Mouse (Mus musculus): ENCODE data around the gene Hltf. TPM values are rescaled to one million over a fixed set of nuclear protein-coding genes. Genes with fewer than 3 reads are reported as not detected.

Hltf gene
- total RNA-seq, 2 experiments from 2014 or later: 20.9 to 22.5 TPM

DNA sequence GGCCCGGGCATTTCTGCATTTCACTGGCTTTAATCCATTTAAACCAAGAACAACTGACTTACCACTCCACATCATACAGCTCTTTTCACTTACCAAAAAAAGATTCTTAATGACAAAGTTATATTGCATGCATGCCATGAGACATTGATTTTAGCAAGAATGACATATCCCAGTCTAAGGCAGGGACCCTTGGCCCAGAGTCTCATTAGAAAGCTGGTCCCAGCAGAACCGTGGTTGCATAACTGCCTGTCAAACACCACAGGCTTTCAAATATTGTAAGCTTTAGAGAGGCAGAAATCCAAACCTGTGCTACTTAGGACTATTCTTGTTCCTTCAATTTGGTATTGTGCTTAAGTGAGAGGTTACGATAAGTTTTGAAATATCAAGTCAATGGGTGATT, 86.1 kb downstream of the Hltf start:
- no peak for DNase-seq (ENCODE audit: extremely low spot score in 1 of 2, low spot score in 1 of 2)

DNA sequence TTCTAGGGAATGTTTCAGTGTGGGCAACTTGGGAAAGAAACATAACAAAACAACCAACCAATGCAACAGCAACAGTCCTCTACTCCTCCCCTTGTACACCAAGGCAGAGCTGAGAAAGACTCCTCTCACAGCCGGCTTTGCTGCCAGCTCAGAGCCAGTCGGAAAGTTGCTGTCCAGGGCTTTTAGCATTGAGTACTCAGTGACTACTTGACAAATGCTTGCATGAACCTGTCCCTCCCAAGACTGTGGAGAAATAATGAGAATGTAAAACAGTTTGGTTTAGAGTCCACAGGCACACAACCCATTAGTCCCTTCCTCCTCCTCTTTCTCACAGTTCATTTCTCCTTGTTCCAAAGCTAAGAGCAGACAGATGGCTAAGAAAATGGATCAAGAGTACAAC, 86.8 kb downstream of the Hltf start:
- DNase-seq (ENCODE audit: extremely low spot score in 1 of 2, low spot score in 1 of 2): no peak

DNA sequence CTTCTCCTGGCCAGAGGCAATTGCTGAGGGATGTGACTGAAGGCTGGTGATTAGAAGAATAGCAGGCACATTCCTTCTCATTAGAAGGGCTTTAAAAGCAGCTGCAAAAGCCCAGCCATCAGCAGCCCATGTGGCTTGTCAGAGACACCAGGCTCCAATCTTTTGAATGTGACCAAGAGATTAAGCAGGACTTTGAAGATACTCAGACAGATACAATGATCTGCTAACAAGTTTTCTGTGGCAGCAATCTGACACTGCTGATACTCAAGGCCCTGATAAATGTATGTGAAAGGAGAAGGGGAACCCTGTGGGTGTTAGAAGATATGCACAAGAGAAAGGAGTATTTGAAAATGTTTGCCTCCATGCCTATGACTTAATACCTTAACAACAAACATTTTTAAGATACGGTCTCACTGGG, 88.1 kb downstream of the Hltf start:
- no peak for DNase-seq (ENCODE audit: extremely low spot score in 1 of 2, low spot score in 1 of 2)

DNA sequence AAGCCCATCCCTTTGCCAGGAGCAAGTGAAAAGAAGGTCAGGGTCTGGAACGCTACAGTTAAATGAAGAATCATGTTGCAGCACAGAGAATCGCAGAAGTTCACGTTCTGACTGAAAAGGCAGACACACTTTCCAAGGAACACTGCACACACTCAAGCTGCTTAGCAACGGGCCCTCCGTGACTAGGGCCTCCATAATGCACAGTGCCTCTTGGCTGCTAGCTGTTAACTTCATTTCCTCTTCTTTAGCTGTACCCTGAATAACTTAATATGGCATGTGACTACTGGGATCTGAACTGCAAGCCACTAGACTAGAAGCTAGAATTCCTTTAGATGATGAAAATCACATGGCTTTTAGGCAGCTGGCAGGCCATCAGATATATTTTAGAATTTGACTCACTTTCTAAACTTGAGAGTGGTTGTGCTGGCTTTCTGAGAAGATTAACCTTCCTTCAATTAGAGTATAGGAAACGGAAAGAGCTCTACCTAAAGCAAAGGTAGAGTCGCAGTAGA, 89.3 kb downstream of the Hltf start:
- DNase-seq (ENCODE audit: extremely low spot score in 1 of 2, low spot score in 1 of 2): no peak

DNA sequence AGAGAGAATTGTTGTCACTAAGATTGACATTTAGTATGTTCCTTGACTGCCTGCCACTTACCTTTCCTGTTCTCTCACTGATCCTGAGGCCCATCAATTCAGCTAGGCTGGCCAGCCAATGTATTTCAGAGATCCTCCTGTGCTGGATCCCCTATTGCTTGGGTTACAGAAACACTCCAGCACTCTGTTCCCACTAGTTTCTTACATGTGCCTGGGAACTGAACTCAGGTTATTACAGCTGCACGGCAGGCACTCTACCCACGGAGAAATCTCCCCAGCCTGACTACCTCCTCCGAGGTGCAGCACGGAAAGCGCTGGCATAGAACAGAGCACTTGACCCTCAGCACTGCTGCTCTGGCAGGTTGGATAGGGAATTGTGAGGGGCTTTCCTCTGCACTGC, 90.0 kb downstream of the Hltf start:
- no peak for DNase-seq (ENCODE audit: extremely low spot score in 1 of 2, low spot score in 1 of 2)

DNA sequence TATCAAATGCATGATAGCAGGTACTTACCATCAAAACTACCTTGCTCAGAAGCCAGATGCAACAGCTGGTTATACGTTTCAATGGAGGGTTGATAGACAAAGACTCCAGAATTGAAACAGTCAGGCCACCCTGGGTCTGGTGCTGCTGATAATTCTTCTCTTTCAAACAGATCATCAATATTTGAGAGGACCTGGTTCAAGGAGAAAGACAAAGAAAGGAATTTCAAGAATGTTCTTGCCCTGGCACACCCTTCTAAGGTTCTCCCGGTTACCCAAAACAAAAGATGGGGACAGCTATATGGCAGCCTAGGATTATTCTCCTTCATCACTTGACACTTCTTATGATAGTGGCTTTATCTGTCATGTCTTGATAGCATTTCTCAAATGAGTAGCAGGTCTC, 92.9 kb downstream of the Hltf start:
- DNase-seq (ENCODE audit: extremely low spot score in 1 of 2, low spot score in 1 of 2): no peak

DNA sequence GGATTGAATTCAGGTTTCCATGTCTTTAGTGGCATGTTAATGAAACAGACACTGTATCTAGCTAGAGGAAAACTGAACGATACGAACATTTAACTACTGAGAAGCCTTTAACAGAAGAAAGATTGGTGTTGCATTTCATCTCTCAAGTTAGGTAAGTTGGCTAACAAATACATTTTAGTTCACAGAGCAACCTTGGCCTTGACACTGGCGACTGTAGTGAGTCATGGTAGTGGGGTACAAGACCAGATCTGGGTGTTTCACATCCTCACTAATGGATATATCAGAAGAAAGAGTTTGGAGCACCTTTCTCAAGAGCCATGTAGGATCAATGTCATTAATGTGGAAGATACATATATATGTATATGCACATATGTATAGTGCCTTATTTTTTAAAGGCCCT, 94.0 kb downstream of the Hltf start:
- DNase-seq (ENCODE audit: extremely low spot score in 1 of 2, low spot score in 1 of 2): no peak

DNA sequence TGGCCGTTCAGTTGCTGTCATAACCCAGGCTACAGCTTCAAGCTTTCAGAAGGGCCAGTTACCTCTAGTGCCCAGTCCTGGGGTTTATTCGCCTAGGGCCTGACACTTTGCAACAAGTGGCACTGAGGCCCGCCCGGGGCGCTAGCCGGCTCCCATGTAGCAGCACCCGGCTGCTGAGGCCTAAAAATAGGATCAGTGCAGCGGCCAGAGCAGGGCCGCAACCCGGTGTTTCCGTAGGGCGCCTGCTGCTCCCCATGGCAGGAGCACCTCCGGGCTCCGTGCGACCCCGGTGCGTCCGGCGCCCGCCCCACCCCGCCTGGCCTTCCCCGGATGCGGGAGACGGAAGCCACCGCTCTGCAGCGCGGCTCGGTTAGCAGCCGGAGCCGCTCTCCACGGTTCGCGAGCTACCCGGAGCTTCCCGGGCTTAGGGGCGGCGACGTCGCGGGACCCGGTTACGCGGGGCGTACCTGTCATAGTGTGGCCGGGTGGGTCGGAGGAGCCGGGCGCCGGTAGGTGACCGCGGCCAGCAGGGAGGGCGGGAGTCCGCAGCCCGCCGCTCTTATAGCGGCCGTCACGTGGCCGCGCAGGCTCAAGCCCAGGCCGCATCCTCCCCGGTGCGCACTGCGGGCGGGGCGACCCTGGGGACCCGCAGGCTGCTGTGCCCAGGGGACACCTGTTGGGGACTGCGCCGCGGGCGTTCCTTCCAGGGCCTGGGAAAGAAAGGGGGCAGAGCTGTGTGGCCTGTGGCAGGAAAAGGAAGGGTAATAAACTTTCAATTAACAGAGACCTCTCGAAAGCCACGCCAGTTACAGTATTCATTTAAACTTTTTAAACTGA, 97.1 kb downstream of the Hltf start, which contains the start of gene Gyg:
TSS of gene Gyg (minus strand) at position 787 of the 837 bp plus-strand sequence.
- peak; percentile 41 to 54 for DNase-seq (ENCODE audit: extremely low spot score in 1 of 2, low spot score in 1 of 2)

DNA sequence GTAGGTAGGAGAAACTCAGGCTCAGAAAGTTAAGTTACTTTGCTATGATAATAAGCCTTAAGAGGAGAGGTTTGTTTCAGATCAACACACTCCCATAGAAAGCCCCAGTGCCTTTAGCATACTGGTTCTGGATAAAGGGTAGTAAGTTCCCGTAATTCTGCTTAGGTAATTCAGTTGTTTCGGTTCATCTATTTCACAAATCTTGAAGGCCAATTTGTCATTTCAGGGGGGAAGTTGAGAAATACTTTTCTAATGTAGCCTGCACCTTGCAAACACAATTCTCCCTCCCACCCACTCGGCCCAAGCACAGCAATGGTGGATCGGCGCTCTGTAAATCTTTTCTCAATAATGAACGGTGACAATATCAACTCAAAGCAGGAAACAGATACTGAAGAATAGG, 97.9 kb downstream of the Hltf start:
- no peak for DNase-seq (ENCODE audit: extremely low spot score in 1 of 2, low spot score in 1 of 2)

DNA sequence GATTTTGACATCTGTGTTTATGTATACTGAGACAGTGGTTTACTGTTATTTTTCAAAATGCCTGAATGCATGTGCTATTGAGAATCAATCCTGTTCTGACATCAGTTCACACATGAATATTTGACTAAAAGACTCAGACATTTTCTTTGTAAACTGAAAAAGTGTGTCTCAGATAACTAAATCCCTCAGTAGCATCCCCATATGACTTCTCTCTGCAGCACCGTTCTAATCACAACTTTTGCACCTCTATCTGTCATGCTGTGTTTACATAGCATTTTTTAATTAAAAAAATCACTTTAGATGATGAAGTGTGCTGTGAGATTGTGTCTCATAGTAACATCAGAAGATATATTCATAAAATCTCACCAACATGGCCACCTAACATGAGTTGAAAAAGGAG, 109.9 kb downstream of the Hltf start:
- DNase-seq (ENCODE audit: extremely low spot score in 1 of 2, low spot score in 1 of 2): no peak

Other genes starting within 250 kb of the Hltf start
- gene Cp, start 100.8 kb upstream of the Hltf start, total RNA-seq (2021): 1 to 10 TPM; 5.9 to 7.4 TPM
- 10 to 100 TPM; 17.0 to 18.9 TPM for gene Hps3, start 22.5 kb upstream of the Hltf start, total RNA-seq (2021)
- 10 to 100 TPM; 41.8 to 48.6 TPM for gene Gyg, start 97.5 kb downstream of the Hltf start, total RNA-seq (2021)
- gene Cpa3, start 184.4 kb downstream of the Hltf start, total RNA-seq (2021): 1 to 10 TPM in 1 of 2 experiments, not detected in 1; 1.2 TPM
- not detected for gene Cpb1, start 217.9 kb downstream of the Hltf start, total RNA-seq (2021)

All from layer of hippocampus, postnatal 25 days (tissue).